Mouse (Mus musculus): ENCODE measurements around the gene Rcor1.
"Not testable (repeated sequence)": the region's sequence is repeated elsewhere in the genome, so short reads cannot be mapped to it uniquely, and the experiment has no call there.

The Rcor1 gene

GRCm38 (mm10) chr12:111028176-111029167 lies 10.7 kb upstream of the Rcor1 start:
- DNase-seq: no peak

- DNase-seq: no peak
These were observed 9.8 kb upstream of the Rcor1 start for GRCm38 (mm10) chr12:111029291-111029890.

- no peak for DNase-seq
These were observed 6.3 kb upstream of the Rcor1 start for GRCm38 (mm10) chr12:111032839-111033238.

GRCm38 (mm10) chr12:111035182-111035824 lies 3.8 kb upstream of the Rcor1 start:
- no peak for DNase-seq

- no peak for DNase-seq
These were observed 2.9 kb upstream of the Rcor1 start for GRCm38 (mm10) chr12:111036198-111036775.

- DNase-seq: peak; percentile 35 to 42
These were observed 1.6 kb upstream of the Rcor1 start for GRCm38 (mm10) chr12:111037241-111038180.

- DNase-seq: peak; percentile 88 to 90
These were observed 748 bp upstream of the Rcor1 start for GRCm38 (mm10) chr12:111038231-111038975.

- DNase-seq: peak; percentile 58 to 66
These were observed 800 bp downstream of the Rcor1 start for GRCm38 (mm10) chr12:111039771-111040530.

- no peak for DNase-seq
These were observed 1.3 kb downstream of the Rcor1 start for GRCm38 (mm10) chr12:111040531-111040860.

GRCm38 (mm10) chr12:111041196-111041595 lies 2.0 kb downstream of the Rcor1 start:
- DNase-seq: peak; percentile 53 to 59

GRCm38 (mm10) chr12:111042365-111042764 lies 3.2 kb downstream of the Rcor1 start:
- no peak for DNase-seq

- DNase-seq: no peak
These were observed 5.7 kb downstream of the Rcor1 start for GRCm38 (mm10) chr12:111044880-111045279.

- DNase-seq: no peak
These were observed 7.7 kb downstream of the Rcor1 start for GRCm38 (mm10) chr12:111046866-111047265.

- no peak for DNase-seq
These were observed 9.1 kb downstream of the Rcor1 start for GRCm38 (mm10) chr12:111048201-111048600.

GRCm38 (mm10) chr12:111050256-111050655 lies 11.1 kb downstream of the Rcor1 start:
- no peak for DNase-seq

- DNase-seq: no peak
These were observed 24.2 kb downstream of the Rcor1 start for GRCm38 (mm10) chr12:111063361-111063760.

GRCm38 (mm10) chr12:111064220-111064619 lies 25.1 kb downstream of the Rcor1 start:
- DNase-seq: no peak

- no peak for DNase-seq
These were observed 26.2 kb downstream of the Rcor1 start for GRCm38 (mm10) chr12:111065330-111065729.

- DNase-seq: no peak
These were observed 28.7 kb downstream of the Rcor1 start for GRCm38 (mm10) chr12:111067816-111068215.

GRCm38 (mm10) chr12:111069299-111069698 lies 30.1 kb downstream of the Rcor1 start:
- DNase-seq: not testable (repeated sequence)
